Mouse (Mus musculus) left cerebral cortex, adult 9 months (tissue): ENCODE results near the gene Fzd4.

Experiments
- DNase-seq, 2 experiments: peaks; one replicate each; pipeline ENCODE4 v3.0.0; 2022; ENCODE audit warnings: low spot score in 2 of 2

Fzd4 gene

DNA sequence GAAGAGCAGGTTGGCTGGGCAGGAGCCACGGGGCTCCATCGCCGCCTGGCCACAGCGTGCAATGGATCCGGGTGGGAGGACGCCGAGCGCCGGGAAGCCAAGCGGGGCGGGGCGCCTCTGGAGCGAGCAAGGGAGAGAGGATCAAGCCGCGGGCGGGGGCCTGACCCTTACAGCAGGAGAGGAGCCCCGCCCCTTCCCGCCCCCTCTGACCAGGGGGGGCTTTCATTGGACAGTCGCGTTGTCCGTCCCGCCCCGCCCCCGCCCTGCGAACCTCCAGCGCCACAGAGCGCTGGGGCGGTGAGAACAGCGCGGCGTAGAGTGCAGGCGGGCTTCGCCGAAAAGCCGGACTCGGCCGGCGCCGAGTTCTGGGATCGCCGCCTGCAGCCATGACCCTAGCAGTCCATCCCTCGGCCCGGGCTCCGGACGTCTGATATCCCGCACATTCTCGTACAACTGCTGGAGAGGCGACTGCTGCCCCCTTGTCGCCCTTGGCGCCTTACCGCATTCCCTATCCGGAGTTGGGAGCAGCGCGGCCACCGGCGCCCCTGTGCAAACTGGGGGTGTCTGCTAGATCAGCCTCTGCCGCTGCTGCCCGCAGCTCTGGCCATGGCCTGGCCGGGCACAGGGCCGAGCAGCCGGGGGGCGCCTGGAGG, at the start of gene Fzd4, which contains the start of gene Tmem135:
Gene Fzd4 (plus strand): TSS at position 275 of the 653 bp plus-strand sequence.
Gene Tmem135 (minus strand): TSS at position 142 of the 653 bp plus-strand sequence.
- DNase-seq, result peak; percentile 68 to 90

GRCm38 (mm10) chr7:89355519-89356255, 48.5 kb upstream of the Fzd4 start:
- DNase-seq, result no peak

- DNase-seq, result no peak
Measured at GRCm38 (mm10) chr7:89356307-89356706, 47.8 kb upstream of the Fzd4 start.

DNA sequence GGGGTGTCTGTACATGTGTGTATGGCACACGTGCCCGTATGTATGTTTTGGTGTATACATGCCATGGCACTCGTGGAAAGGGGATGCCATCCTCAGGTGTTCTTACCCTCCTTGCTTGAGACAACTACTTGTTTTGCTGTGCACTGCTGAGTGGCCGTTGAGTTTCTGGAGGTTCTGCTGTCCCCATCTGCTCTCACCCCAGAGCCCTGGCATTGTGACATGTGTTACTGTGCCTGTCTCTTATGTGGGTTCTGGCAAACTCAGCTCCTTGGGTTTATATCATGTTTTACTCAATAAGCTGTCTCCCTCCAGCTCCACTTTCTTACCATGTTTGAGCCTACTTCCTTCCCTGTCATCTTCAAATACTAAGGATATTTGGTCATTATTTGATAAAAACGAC, 40.2 kb upstream of the Fzd4 start:
- no peak for DNase-seq

DNA sequence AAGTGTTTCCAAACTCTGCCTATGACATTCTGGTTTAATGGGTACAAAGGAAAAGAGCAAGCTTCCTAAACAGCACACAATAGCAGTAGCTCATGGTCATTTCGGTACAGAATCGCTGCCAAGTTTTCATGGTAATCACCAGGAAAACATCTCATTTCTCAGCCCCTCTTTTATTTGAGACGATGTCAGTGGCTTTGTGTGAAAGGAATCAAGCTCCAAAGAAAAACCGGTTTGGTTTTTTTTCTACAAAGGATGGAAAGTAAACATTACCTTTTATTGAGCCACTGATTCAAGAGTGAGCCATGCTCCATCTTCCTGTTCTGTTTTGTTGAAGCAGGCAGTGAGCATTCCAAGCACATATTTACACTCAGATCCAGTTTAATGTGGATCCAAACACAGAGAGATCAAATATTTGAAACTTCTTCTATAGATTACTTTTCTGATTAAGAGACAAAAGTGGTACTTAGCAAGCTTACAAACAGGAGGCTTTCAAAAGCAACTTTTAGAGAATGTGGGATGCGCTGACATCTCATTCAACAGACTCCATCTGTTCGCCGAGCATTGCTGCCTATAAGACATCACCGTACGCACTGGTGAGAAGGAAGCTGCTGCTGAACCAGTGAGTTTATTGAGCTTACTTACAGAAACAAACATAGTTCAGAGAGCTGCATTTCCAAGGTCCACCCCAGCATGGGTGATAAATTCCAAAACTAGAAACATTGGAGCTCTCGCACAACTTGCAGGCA, 38.8 kb upstream of the Fzd4 start:
- DNase-seq, result peak in 1 of 2 experiments; percentile 34

- no peak for DNase-seq
Measured at GRCm38 (mm10) chr7:89367643-89368042, 36.5 kb upstream of the Fzd4 start.

DNA sequence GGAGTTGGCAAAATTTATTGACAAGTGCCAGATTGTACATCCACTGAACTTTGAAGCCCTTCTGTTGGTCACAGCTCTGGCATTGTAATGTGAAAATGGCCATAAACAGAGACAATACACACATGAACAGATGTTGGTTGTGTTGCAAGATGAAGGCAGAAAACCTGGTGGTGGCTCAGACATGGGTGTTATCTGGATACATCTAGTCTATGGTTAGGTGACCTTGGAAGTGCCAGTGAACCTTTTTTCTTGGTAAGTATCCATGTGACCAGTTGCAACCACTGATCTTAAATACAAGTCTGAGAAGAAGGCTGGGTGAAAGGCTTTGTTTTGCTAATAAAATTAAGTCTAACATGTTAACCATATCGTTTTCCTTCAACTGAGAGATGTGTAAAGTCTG, 34.1 kb upstream of the Fzd4 start:
- DNase-seq, result no peak

DNA sequence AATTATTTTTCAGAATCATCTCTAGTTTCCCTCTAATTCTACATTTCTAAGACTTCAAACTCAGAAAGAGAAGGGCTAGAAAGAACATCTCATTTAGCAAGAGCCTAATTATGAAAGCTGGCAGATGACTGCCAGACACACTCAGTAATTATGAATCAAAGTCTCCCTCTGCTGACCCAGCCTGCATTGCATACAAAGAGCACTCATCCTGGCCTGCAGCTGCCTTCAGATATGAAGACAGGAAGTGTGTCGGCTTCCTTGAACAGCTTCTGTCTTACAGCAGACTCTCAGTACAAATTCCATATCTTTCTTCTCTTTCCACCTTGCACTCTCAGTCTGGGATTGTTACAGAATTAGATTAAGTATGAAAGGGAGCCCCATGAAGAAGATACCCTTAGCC, 33.2 kb upstream of the Fzd4 start:
- peak in 1 of 2 experiments; percentile 42 for DNase-seq

GRCm38 (mm10) chr7:89371623-89372295, 32.4 kb upstream of the Fzd4 start:
- DNase-seq, result no peak

- DNase-seq, result no peak
Measured at GRCm38 (mm10) chr7:89380935-89381705, 23.0 kb upstream of the Fzd4 start.

DNA sequence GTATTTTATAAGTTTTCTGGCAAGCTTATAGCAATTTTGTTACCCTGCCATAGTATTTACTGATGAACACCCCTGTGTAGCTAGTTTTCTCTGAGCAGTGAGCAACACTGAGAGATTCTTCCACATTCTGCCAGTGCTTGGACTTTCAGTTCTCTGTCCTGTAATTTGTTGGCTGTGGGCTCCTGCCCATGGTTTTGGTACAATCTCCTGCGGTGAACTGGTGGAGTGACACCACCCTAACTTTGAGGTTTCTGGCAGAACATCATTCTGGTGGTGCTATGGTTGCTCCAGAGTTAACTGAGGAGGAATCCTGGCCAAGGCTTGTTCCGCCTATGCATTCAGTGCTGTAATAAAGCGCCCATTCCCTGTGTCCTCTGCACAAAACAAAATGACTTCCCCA, 21.3 kb upstream of the Fzd4 start:
- DNase-seq, result no peak

DNA sequence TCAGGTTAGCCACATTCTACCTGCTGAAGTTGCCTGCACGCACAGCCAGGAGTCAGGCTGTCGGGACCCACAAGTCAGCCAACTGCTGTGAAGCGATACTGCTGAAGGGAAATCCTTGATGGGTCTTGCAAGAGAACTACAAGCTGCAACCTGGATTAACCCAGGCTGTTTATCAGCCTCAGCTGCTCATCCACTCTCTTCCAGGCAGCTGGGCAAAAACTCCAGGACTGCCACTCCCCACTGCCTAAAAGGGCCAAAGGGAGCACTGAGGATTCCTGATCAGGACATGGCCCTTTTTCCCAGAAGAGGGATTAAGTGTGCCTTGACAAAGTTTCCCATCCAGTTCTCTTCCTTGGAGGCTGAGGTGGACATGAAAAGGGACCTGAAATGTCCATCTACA, 15.2 kb upstream of the Fzd4 start:
- no peak for DNase-seq

- no peak for DNase-seq
Measured at GRCm38 (mm10) chr7:89390660-89391059, 13.5 kb upstream of the Fzd4 start.

GRCm38 (mm10) chr7:89391281-89391680, 12.9 kb upstream of the Fzd4 start:
- no peak for DNase-seq

- DNase-seq, result no peak
Measured at GRCm38 (mm10) chr7:89391831-89392230, 12.3 kb upstream of the Fzd4 start.

- DNase-seq, result no peak
Measured at GRCm38 (mm10) chr7:89392388-89392787, 11.8 kb upstream of the Fzd4 start.

- DNase-seq, result no peak
Measured at GRCm38 (mm10) chr7:89392825-89393224, 11.3 kb upstream of the Fzd4 start.

GRCm38 (mm10) chr7:89395399-89395798, 8.8 kb upstream of the Fzd4 start:
- DNase-seq, result no peak

DNA sequence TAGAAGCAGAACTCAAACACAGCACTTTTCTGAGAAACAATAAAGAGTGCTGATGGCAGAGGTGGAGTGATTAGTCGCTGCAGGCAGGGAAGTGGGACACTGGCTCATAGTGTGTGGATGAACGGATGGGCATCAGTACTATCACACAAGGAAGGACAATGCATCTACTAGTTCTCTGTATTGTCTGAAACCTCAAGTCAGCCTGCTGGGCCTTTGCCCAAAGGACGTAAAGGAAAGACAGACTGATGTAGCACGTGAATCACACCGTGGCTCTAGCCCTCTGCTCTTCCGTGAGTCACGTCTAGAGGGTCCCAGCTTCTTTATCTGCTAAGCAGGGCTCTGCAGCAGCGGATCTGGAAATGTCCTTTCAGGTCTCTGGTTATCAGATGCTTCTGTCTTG, 7.8 kb upstream of the Fzd4 start:
- no peak for DNase-seq

DNA sequence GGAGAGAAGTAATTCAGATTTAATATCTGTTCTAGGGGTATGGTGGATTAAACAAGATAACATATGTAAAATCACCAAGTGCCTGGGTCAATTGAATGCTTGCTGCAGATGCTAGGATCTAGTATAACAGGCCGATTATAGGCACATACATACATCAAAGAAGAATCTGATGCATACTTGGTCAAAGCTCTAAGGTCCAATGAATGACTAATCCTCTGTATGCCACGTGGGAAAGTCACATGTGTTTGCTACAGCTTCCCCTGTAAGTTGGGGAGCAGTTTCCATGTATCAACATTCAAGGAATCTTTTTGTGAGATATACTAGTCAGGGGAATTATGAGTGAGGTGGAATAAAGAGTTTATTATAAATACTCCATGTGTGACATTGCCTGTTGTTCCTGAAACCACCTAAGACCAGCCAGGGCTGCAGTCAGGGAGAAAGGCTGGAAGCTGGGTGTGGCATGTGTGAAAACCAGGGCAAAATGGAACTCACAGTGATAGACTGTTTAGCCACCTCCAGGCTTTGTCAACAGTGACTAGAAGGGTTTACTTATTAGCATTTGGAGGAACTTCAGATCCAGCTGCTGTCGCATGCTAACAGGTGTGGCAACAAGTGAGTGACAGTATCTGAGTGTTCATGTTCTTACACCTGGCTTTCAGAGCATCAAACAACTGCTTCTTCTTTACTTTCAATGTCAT, 6.2 kb upstream of the Fzd4 start:
- DNase-seq, result no peak

DNA sequence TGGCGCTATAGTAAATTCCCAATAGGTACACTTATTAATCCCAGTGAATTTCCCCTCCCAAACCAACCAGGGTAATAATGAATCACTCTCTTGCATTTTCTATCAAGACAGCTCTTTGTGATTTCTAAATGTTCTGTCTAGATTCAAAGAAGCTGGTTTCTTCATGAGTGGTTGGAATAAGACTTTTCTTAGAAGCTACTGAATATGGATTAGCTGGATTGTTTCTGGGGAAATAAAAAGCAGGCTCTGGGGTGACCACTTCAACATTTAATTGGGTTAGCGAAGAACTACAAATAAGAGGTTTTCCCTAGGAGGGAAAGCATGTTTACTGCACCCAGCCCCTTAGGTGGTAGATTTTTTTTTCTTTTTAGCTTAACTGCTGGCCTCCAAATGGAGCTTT, 3.4 kb upstream of the Fzd4 start:
- DNase-seq, result no peak
